Mouse (Mus musculus): Measurements from ENCODE around the gene Csnk2b. TPM values are rescaled to one million over a fixed set of nuclear protein-coding genes. Genes with fewer than 3 reads are reported as not detected.

The Csnk2b gene
- polyA plus RNA-seq, 1 experiment from 2014 or later, result 319 TPM

GRCm38 (mm10) chr17:35104079-35104478, 17.8 kb downstream of the Csnk2b start:
- peaks cover 13% of the 10 kb centered on the region for H3K36me3 ChIP-seq (ENCODE audit: control insufficient read depth, insufficient read depth, low read length)
- WGBS, result 90% methylated on average over 7 of the region's 7 CpGs

GRCm38 (mm10) chr17:35103221-35103690, 18.6 kb downstream of the Csnk2b start:
- Histone ChIP-seq H3K4me3 (ENCODE audit: low read depth, low read length) (no peak overlapping the region), H3K4me2 (ENCODE audit: low read depth) (no peak overlapping the region), H3K27ac (ENCODE audit: low read depth, low read length) (no peak overlapping the region), H3K27me3 (ENCODE audit: control insufficient read depth, insufficient read depth, low read length) (no peaks in the 10 kb centered on the region), H3K4me1 (ENCODE audit: control insufficient read depth, insufficient read depth, low read length) (no peaks in the 10 kb centered on the region), H3K36me3 (ENCODE audit: control insufficient read depth, insufficient read depth, low read length) (peaks cover 15% of the 10 kb centered on the region), H3K9me3 (ENCODE audit: control insufficient read depth, low read length) (no peaks in the 10 kb centered on the region), H3K9ac (ENCODE audit: low read length) (0 out of 2 replicates have a peak overlapping the region, but pooled peaks have one; percentile 4)
- ATAC-seq (ENCODE audit: insufficient read depth, low FRiP score, low TSS enrichment), result no peak
- no peak for DNase-seq (ENCODE audit: low spot score)
- WGBS, result 71% methylated on average over 6 of the region's 6 CpGs

More at GRCm38 (mm10) chr17:35104079-35104478, 17.8 kb downstream of the Csnk2b start:
- no peak for DNase-seq (ENCODE audit: low spot score)
- Histone ChIP-seq H3K27me3 (ENCODE audit: control insufficient read depth, insufficient read depth, low read length) (no peaks in the 10 kb centered on the region), H3K4me1 (ENCODE audit: control insufficient read depth, insufficient read depth, low read length) (no peaks in the 10 kb centered on the region), H3K9ac (ENCODE audit: low read length) (no peak overlapping the region), H3K9me3 (ENCODE audit: control insufficient read depth, low read length) (no peaks in the 10 kb centered on the region), H3K4me2 (ENCODE audit: low read depth) (no peak overlapping the region), H3K4me3 (ENCODE audit: low read depth, low read length) (no peak overlapping the region), H3K27ac (ENCODE audit: low read depth, low read length) (no peak overlapping the region)
- no peak for ATAC-seq (ENCODE audit: insufficient read depth, low FRiP score, low TSS enrichment)

DNA sequence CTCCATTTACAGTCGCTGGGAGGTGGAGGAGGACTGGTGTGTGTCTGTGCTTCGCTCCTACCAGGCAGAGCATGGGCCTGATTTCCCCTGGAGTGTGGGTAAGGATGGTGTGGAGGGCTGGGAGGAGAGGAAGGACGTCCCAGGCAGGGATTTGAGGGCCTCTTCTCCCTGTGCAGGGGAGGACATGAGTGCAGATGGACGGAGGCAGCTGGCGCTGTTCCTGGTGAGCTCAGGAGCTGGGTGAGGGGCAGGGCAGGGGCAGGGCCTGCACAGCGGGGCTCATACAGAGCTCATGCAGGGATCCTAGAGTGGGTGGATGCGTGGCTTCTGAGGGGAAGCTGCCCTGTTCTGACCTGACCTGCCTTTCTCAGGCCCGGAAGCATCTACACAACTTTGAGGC, 19.6 kb downstream of the Csnk2b start:
- H3K27me3 ChIP-seq (ENCODE audit: control insufficient read depth, insufficient read depth, low read length), result no peaks in the 10 kb centered on the region
- H3K4me1 ChIP-seq (ENCODE audit: control insufficient read depth, insufficient read depth, low read length), result no peaks in the 10 kb centered on the region
- H3K9me3 ChIP-seq (ENCODE audit: control insufficient read depth, low read length), result no peaks in the 10 kb centered on the region
- H3K9ac ChIP-seq (ENCODE audit: low read length), result no peak overlapping the region
- no peak overlapping the region for H3K4me2 ChIP-seq (ENCODE audit: low read depth)
- no peak overlapping the region for H3K4me3 ChIP-seq (ENCODE audit: low read depth, low read length)
- no peak for DNase-seq (ENCODE audit: low spot score)
- no peak overlapping the region for H3K27ac ChIP-seq (ENCODE audit: low read depth, low read length)
- no peak for ATAC-seq (ENCODE audit: insufficient read depth, low FRiP score, low TSS enrichment)
- 82% methylated on average over 8 of the region's 8 CpGs for WGBS
- H3K36me3 ChIP-seq (ENCODE audit: control insufficient read depth, insufficient read depth, low read length), result peaks cover 15% of the 10 kb centered on the region

GRCm38 (mm10) chr17:35101161-35101560, 20.7 kb downstream of the Csnk2b start:
- H3K36me3 ChIP-seq (ENCODE audit: control insufficient read depth, insufficient read depth, low read length), result peaks cover 20% of the 10 kb centered on the region
- DNase-seq (ENCODE audit: low spot score) (no peak), ATAC-seq (ENCODE audit: insufficient read depth, low FRiP score, low TSS enrichment) (no peak)
- H3K4me2 ChIP-seq (ENCODE audit: low read depth), result no peak overlapping the region
- no peaks in the 10 kb centered on the region for H3K4me1 ChIP-seq (ENCODE audit: control insufficient read depth, insufficient read depth, low read length)
- WGBS, result 94% methylated on average over 11 of the region's 11 CpGs
- H3K27ac ChIP-seq (ENCODE audit: low read depth, low read length), result no peak overlapping the region
- no peaks in the 10 kb centered on the region for H3K9me3 ChIP-seq (ENCODE audit: control insufficient read depth, low read length)
- H3K4me3 ChIP-seq (ENCODE audit: low read depth, low read length), result no peak overlapping the region
- no peak overlapping the region for H3K9ac ChIP-seq (ENCODE audit: low read length)
- no peaks in the 10 kb centered on the region for H3K27me3 ChIP-seq (ENCODE audit: control insufficient read depth, insufficient read depth, low read length)

DNA sequence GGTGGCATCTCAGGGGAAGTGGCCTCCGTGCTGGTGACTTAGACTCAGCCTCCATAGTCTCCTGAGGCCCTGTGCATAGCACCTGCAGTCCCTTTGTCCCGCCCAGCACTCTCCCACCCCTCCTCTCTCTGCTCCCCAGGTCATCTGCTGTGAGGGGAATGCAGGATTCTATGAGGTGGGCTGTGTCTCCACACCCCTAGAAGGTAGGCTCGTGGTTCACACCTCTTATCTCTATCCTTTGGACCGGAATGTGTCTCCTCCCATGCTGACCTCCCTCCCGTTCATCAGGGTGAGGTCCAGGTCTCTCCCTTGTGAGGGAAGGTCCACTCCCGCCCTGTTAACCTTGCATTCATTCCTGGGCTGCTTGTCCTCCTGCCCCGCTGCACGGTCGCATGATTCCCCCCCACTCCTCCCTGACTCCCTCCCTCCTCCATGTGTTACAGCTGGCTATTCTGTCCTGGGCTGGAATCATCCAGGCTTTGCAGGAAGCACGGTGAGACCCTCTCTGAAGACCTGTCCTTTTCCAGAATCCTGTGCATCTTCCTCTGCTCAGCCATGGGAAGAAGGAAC, 21.6 kb downstream of the Csnk2b start:
- no peak for DNase-seq (ENCODE audit: low spot score)
- no peak for ATAC-seq (ENCODE audit: insufficient read depth, low FRiP score, low TSS enrichment)
- H3K27me3 ChIP-seq (ENCODE audit: control insufficient read depth, insufficient read depth, low read length), result no peaks in the 10 kb centered on the region
- no peak overlapping the region for H3K9ac ChIP-seq (ENCODE audit: low read length)
- H3K9me3 ChIP-seq (ENCODE audit: control insufficient read depth, low read length), result no peaks in the 10 kb centered on the region
- H3K36me3 ChIP-seq (ENCODE audit: control insufficient read depth, insufficient read depth, low read length), result peaks cover 20% of the 10 kb centered on the region
- WGBS, result 77% methylated on average over 10 of the region's 10 CpGs
- no peak overlapping the region for H3K4me3 ChIP-seq (ENCODE audit: low read depth, low read length)
- no peak overlapping the region for H3K27ac ChIP-seq (ENCODE audit: low read depth, low read length)
- H3K4me1 ChIP-seq (ENCODE audit: control insufficient read depth, insufficient read depth, low read length), result no peaks in the 10 kb centered on the region
- no peak overlapping the region for H3K4me2 ChIP-seq (ENCODE audit: low read depth)

- Histone ChIP-seq H3K4me2 (ENCODE audit: low read depth) (no peak overlapping the region), H3K36me3 (ENCODE audit: control insufficient read depth, insufficient read depth, low read length) (peaks cover 20% of the 10 kb centered on the region), H3K27ac (ENCODE audit: low read depth, low read length) (no peak overlapping the region), H3K4me1 (ENCODE audit: control insufficient read depth, insufficient read depth, low read length) (no peaks in the 10 kb centered on the region), H3K9ac (ENCODE audit: low read length) (no peak overlapping the region; the same call in 1 of the 2 replicates), H3K4me3 (ENCODE audit: low read depth, low read length) (no peak overlapping the region), H3K27me3 (ENCODE audit: control insufficient read depth, insufficient read depth, low read length) (no peaks in the 10 kb centered on the region), H3K9me3 (ENCODE audit: control insufficient read depth, low read length) (no peaks in the 10 kb centered on the region)
- DNase-seq (ENCODE audit: low spot score), result no peak
- WGBS, result 88% methylated on average over 12 of the region's 12 CpGs
- ATAC-seq (ENCODE audit: insufficient read depth, low FRiP score, low TSS enrichment), result no peak
Observed at GRCm38 (mm10) chr17:35097164-35097655, 24.6 kb downstream of the Csnk2b start.

GRCm38 (mm10) chr17:35096597-35096996, 25.3 kb downstream of the Csnk2b start:
- Histone ChIP-seq H3K4me3 (ENCODE audit: low read depth, low read length) (no peak overlapping the region), H3K9me3 (ENCODE audit: control insufficient read depth, low read length) (no peaks in the 10 kb centered on the region), H3K4me1 (ENCODE audit: control insufficient read depth, insufficient read depth, low read length) (no peaks in the 10 kb centered on the region), H3K4me2 (ENCODE audit: low read depth) (no peak overlapping the region), H3K36me3 (ENCODE audit: control insufficient read depth, insufficient read depth, low read length) (peaks cover 16% of the 10 kb centered on the region), H3K27ac (ENCODE audit: low read depth, low read length) (no peak overlapping the region), H3K27me3 (ENCODE audit: control insufficient read depth, insufficient read depth, low read length) (no peaks in the 10 kb centered on the region), H3K9ac (ENCODE audit: low read length) (no peak overlapping the region; the same call in 1 of the 2 replicates)
- ATAC-seq (ENCODE audit: insufficient read depth, low FRiP score, low TSS enrichment) (no peak), DNase-seq (ENCODE audit: low spot score) (no peak)
- 86% methylated on average over 12 of the region's 12 CpGs for WGBS

GRCm38 (mm10) chr17:35094475-35095365, 27.1 kb downstream of the Csnk2b start:
- no peak for DNase-seq (ENCODE audit: low spot score)
- Histone ChIP-seq H3K9ac (ENCODE audit: low read length) (no peak overlapping the region), H3K27ac (ENCODE audit: low read depth, low read length) (no peak overlapping the region), H3K4me3 (ENCODE audit: low read depth, low read length) (no peak overlapping the region), H3K4me1 (ENCODE audit: control insufficient read depth, insufficient read depth, low read length) (peaks cover 6% of the 10 kb centered on the region; the same call in 1 of the 2 replicates), H3K36me3 (ENCODE audit: control insufficient read depth, insufficient read depth, low read length) (peaks cover 13% of the 10 kb centered on the region), H3K4me2 (ENCODE audit: low read depth) (no peak overlapping the region), H3K27me3 (ENCODE audit: control insufficient read depth, insufficient read depth, low read length) (no peaks in the 10 kb centered on the region), H3K9me3 (ENCODE audit: control insufficient read depth, low read length) (no peaks in the 10 kb centered on the region)
- 92% methylated on average over 15 of the region's 15 CpGs for WGBS
- ATAC-seq (ENCODE audit: insufficient read depth, low FRiP score, low TSS enrichment), result no peak
